Mouse (Mus musculus) lung, adult 2 months (tissue): Measurements from ENCODE around the gene Ilkap.

Experiments used
- CTCF ChIP-seq: fragments of 200-500 bp; IDR thresholded peaks from 2 replicates; pipeline ENCODE4 v1.5.1; 2011; ENCODE audit warnings: mild to moderate bottlenecking, low read length, control low read depth; ENCODE audit not compliant: insufficient read depth
- POLR2A ChIP-seq: fragments of 200-500 bp; IDR thresholded peaks from 2 replicates; pipeline ENCODE4 v1.6.1; 2011; ENCODE audit warnings: low read depth, mild to moderate bottlenecking, control low read depth, low read length, borderline replicate concordance; ENCODE audit errors: extremely low read depth

- TF ChIP-seq POLR2A (no peak), CTCF (no peak)
Measured at GRCm38 (mm10) chr1:91430761-91431160, 32.1 kb upstream of the Ilkap start.
